In genomic region chr7:144585648-144586047, GRCm38 (mm10) we compare ENCODE assay signal across 8 mouse cellular contexts. TPM values are rescaled to one million over a fixed set of nuclear protein-coding genes. Genes with fewer than 3 reads are reported as not detected.
DNase-seq lines count a peak whose midpoint lies in the region; TF ChIP-seq lines count a peak whose summit lies in the region.

No protein-coding gene starts in this region.

- no peak for TF ChIP-seq POLR2A in olfactory bulb, adult 2 months (IDR thresholded peaks at IDR 0.05; ENCODE audit: insufficient read depth, low read depth, low read length)
- TF ChIP-seq POLR2A in thymus, adult 2 months (IDR thresholded peaks at IDR 0.05; ENCODE audit: control insufficient read depth, extremely low read depth, insufficient read depth, low read length, poor library complexity): no peak

- no peak overlapping the region for H3K4me3 ChIP-seq in olfactory bulb, adult 2 months (ENCODE audit: insufficient read depth, low read depth, low read length)
- H3K4me3 ChIP-seq in thymus, adult 2 months (ENCODE audit: control insufficient read depth, insufficient read depth, low read length): no peak overlapping the region

- TF ChIP-seq CTCF in olfactory bulb, adult 2 months (IDR thresholded peaks at IDR 0.05; ENCODE audit: insufficient read depth, low read depth, low read length): peak; percentile 93
- TF ChIP-seq CTCF in thymus, adult 2 months (IDR thresholded peaks at IDR 0.05; ENCODE audit: borderline replicate concordance, control insufficient read depth, extremely low read depth, insufficient read depth, low read length, poor library complexity): peak; percentile 73; the same call in 1 of the 2 replicates

- H3K27ac ChIP-seq in olfactory bulb, adult 2 months (ENCODE audit: insufficient read depth, low read depth, low read length): no peak overlapping the region
- H3K27ac ChIP-seq in thymus, adult 2 months (ENCODE audit: control insufficient read depth, insufficient read depth, low read length): no peak overlapping the region

- intact Hi-C loops in gastrocnemius, postnatal 36 days (cut with DNase I): loop anchor here (1.0 to 5.0 kb wide), 3 partner anchors 29 to 312 kb away; partner anchors contain the start of gene Fgf15
- intact Hi-C loops in left cerebral cortex, postnatal 14 days (cut with DNase I): loop anchor here (1.0 to 5.0 kb wide), 2 partner anchors 191 to 312 kb away; partner anchors contain the start of gene Fgf15

- DNase-seq in cerebellum, adult 18-20 months: peak; percentile 52 to 65
- no peak for DNase-seq in cerebellum, adult 11-12 months
- peak; percentile 30 for DNase-seq in CD4-positive helper T cell, adult 2 months (ENCODE audit: low read depth, low spot score)
- peak; percentile 40 for DNase-seq in c-Kit-positive CD71-positive TER-119-positive erythroid progenitor cells, embryonic 14.5 days (ENCODE audit: low spot score)
- peak; percentile 44 to 59 for DNase-seq in gastrocnemius, postnatal 36 days
- DNase-seq in left cerebral cortex, postnatal 14 days (ENCODE audit: low spot score in 2 of 2): peak; percentile 69 to 78
- DNase-seq in thymus, adult 2 months: peak; percentile 60

- WGBS in olfactory bulb, adult 2 months: 13% methylated on average over 6 of the region's 6 CpGs
- WGBS in thymus, adult 2 months: 29% methylated on average over 6 of the region's 6 CpGs

- peaks cover 10% of the 10 kb centered on the region for H3K4me1 ChIP-seq in olfactory bulb, adult 2 months (ENCODE audit: control insufficient read depth, insufficient read depth, low read length)
- peaks cover 17% of the 10 kb centered on the region for H3K4me1 ChIP-seq in thymus, adult 2 months (replicated peaks; ENCODE audit: control insufficient read depth, insufficient read depth, low read length)

- no peaks in the 10 kb centered on the region for H3K27me3 ChIP-seq in thymus, adult 2 months (ENCODE audit: control insufficient read depth, insufficient read depth, low read length)

- no peaks in the 10 kb centered on the region for H3K36me3 ChIP-seq in thymus, adult 2 months (ENCODE audit: control insufficient read depth, insufficient read depth, low read length)

RNA-seq across cellular contexts. Expression of gene Fadd, which starts 3.4 kb away (rescaled TPM):
- 1 to 10 TPM; 2.2 to 2.5 TPM for total RNA-seq in gastrocnemius, postnatal 36 days (2021)
- total RNA-seq in left cerebral cortex, postnatal 14 days (2021): 1 to 10 TPM; 2.0 to 2.3 TPM
- polyA plus RNA-seq in olfactory bulb, adult 2 months (2012; ENCODE audit: insufficient read depth, insufficient read length, low replicate concordance, missing spikeins): not detected in 2 replicates
- 15.2 and 15.3 TPM in 2 replicates for polyA plus RNA-seq in thymus, adult 2 months (2012; rRNA removed)

RNA-seq across cellular contexts. Expression of gene Ppfia1, which starts 32.1 kb away (rescaled TPM):
- 10 to 100 TPM; 23.0 to 27.5 TPM for total RNA-seq in gastrocnemius, postnatal 36 days (2021)
- total RNA-seq in left cerebral cortex, postnatal 14 days (2021): 10 to 100 TPM; 33.0 to 34.6 TPM
- polyA plus RNA-seq in olfactory bulb, adult 2 months (2012; ENCODE audit: insufficient read depth, insufficient read length, low replicate concordance, missing spikeins): 386 TPM in 1 of 2 replicates, not detected in the other
- 57.0 and 59.8 TPM in 2 replicates for polyA plus RNA-seq in thymus, adult 2 months (2012; rRNA removed)
